Mouse (Mus musculus) naive thymus-derived CD4-positive, alpha-beta T cell, adult 2 months (primary cell): ENCODE measurements around the gene Efl1.
A peak's percentile ranks its signal among the peaks of the same experiment; 100 is the strongest.

Experiments used
- DNase-seq: peaks from one replicate; pipeline ENCODE4 v3.0.0-alpha.2; 2011; ENCODE audit warnings: low read depth

Efl1 gene

DNA sequence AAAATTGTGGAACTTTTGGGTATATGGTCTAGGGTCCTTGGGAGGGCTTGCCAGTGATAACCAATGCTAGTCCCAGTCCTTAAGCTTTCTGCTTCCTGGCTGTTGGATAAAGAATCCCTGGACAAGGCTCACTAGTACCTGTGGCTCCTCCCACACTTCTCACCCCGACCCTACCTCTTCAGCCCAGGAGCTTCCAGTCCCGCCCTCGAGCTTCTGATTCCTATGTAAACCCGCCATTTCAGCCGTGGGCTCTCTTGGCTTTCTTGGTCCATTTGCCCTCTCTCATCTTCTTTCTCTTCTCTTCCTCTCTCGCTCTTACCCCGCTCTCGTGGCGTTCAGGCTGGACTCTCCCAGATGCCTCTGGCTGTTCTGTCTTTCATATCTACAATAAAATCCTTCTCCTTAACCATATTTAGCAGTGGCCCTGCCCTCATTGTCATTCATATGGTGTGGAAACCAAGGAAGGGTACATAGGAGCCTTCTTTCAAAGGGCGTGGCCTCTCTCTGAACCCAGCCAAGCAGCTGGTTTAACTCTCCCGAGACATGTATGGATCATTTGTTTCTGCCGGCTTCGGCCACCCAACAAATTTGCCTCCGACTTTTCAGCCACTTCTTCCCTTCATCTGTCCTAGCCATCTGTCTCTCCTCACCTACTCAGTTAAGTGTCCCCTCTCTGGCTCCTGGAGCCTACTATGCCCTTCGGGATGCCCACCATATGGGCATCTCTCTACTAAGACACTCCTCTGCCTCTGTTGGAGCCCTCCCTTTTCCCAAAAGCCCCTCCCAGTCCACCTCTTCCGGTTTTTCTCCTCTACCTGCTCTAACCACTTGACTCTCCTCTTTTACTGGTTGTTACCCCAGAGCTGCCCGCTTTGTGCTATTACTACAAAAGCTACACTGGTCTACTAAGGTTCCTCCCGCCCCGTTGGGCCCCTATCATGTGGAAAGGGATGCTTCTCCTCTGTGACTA lies 164.1 kb downstream of the Efl1 start:
- DNase-seq: no peak

GRCm38 (mm10) chr7:82819541-82819940 lies 171.1 kb downstream of the Efl1 start:
- DNase-seq: no peak

- peak; percentile 60 for DNase-seq
Observed at GRCm38 (mm10) chr7:82820661-82821060, 172.2 kb downstream of the Efl1 start.

- no peak for DNase-seq
Observed at GRCm38 (mm10) chr7:82821501-82821900, 173.1 kb downstream of the Efl1 start.

GRCm38 (mm10) chr7:82822528-82822927 lies 174.1 kb downstream of the Efl1 start:
- DNase-seq: no peak
